Mouse (Mus musculus): ENCODE results near the gene Ccer1.

- TF ChIP-seq GATA1 (IDR thresholded peaks at IDR 0.05; ENCODE audit: borderline replicate concordance, low read length) (no peak), FLI1 (IDR thresholded peaks at IDR 0.05; ENCODE audit: low read length) (no peak)
Observed at GRCm38 (mm10) chr10:97704562-97704961, 11.7 kb downstream of the Ccer1 start.

Measured in megakaryocyte, embryonic 14.5 days (primary cell).